Mouse (Mus musculus): Measurements from ENCODE around the gene Syde2. TPM values are rescaled to one million over a fixed set of nuclear protein-coding genes. Genes with fewer than 3 reads are reported as not detected.
"Not testable (repeated sequence)": the region's sequence is repeated elsewhere in the genome, so short reads cannot be mapped to it uniquely, and the experiment has no call there.

The Syde2 gene
- polyA plus RNA-seq, 1 experiment from 2014 or later, result 1.1 TPM

DNA sequence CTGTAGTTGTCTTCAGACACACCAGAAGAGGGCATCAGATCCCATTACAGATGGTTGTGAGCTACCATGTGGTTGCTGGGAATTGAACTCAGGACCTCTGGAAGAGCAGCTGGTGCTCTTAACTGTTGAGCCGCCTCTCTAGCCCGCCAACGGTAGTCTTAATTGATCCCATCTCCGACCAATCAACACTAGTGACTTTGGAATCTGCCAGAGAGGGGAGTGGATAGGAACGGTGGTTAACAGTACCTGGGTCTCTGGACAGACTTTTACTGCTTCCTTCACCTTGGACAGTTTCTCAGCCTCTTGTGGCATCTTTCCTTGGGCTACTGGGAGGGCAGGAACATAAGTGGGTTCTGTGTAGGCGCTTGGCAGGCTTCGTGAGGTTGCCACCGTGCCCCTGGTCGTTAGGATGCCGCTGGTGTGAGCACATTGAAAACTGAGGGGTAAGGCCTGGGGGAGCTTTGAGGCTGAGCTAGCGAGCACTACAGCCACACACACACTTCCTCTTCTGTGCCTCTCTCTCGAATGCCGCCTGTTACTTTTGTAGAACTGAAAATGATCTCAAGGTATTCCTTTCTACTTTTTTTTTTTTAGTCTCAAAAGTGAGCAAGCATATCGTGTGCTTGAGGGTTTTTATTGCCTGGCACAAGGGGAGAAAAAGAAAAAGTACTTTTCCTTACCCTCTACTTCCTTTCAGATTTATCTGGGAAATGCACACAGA, 6.0 kb downstream of the Syde2 start:
- Histone ChIP-seq H3K27ac (ENCODE audit: low read depth, low read length) (no peak overlapping the region), H3K4me3 (ENCODE audit: low read depth, low read length) (no peak overlapping the region), H3K27me3 (ENCODE audit: control insufficient read depth, insufficient read depth, low read length) (peaks cover 3% of the 10 kb centered on the region), H3K9me3 (ENCODE audit: control insufficient read depth, low read length) (no peaks in the 10 kb centered on the region), H3K36me3 (ENCODE audit: control insufficient read depth, insufficient read depth, low read length) (no peaks in the 10 kb centered on the region; the same call in 1 of the 2 replicates), H3K4me1 (ENCODE audit: control insufficient read depth, insufficient read depth, low read length) (peaks cover 3% of the 10 kb centered on the region), H3K9ac (ENCODE audit: low read length) (no peak overlapping the region), H3K4me2 (ENCODE audit: low read depth) (no peak overlapping the region)
- no peak for ATAC-seq (ENCODE audit: insufficient read depth, low FRiP score, low TSS enrichment)
- WGBS, result 90% methylated on average over 14 of the region's 14 CpGs
- DNase-seq (ENCODE audit: low spot score), result no peak

DNA sequence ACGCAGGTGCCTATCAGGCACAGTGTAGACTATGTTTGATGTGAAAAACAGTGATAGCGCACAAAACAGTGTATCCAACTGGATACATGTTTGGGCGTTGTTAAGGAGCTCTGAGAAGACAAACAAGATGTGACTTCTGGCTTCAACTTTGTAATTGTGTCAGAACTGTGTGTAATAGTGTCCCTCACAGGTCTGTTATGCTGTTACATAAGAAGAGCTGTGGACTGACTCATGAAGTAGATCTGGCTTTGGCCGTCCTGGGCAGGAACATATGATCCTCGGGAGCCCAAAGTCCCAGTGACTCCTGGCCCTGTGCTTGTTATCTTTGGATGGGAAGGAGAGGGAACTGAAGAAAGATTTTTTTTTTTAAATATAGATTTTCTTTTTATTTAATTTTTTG, 7.8 kb downstream of the Syde2 start:
- no peak overlapping the region for H3K4me3 ChIP-seq (ENCODE audit: low read depth, low read length)
- H3K4me1 ChIP-seq (ENCODE audit: control insufficient read depth, insufficient read depth, low read length), result no peaks in the 10 kb centered on the region
- DNase-seq (ENCODE audit: low spot score), result no peak
- no peak overlapping the region for H3K4me2 ChIP-seq (ENCODE audit: low read depth)
- no peaks in the 10 kb centered on the region; the same call in 1 of the 2 replicates for H3K36me3 ChIP-seq (ENCODE audit: control insufficient read depth, insufficient read depth, low read length)
- no peak overlapping the region for H3K27ac ChIP-seq (ENCODE audit: low read depth, low read length)
- no peak overlapping the region for H3K9ac ChIP-seq (ENCODE audit: low read length)
- WGBS, result 92% methylated on average over 5 of the region's 5 CpGs
- no peak for ATAC-seq (ENCODE audit: insufficient read depth, low FRiP score, low TSS enrichment)
- H3K27me3 ChIP-seq (ENCODE audit: control insufficient read depth, insufficient read depth, low read length), result no peaks in the 10 kb centered on the region
- H3K9me3 ChIP-seq (ENCODE audit: control insufficient read depth, low read length), result no peaks in the 10 kb centered on the region

DNA sequence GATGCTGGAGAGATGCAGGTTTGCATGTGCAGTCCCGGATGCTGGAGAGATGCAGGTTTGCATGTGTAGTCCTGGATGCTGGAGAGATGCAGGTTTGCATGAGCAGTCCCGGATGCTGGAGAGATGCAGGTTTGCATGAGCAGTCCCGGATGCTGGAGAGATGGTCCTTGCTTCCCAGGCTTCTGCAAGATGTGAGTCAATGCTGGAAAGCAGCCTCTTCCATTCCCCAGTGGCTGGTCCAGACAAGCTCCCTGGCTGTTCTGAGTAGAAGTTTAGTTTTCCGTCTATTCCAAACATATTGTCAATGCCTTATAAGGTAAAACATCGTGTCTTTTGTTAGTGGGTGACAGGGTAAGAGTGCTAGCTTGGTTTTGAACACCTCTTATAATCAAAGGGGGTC, 8.9 kb downstream of the Syde2 start:
- not testable (repeated sequence) for H3K4me3 ChIP-seq (ENCODE audit: low read depth, low read length); H3K4me1 ChIP-seq (ENCODE audit: control insufficient read depth, insufficient read depth, low read length); H3K27ac ChIP-seq (ENCODE audit: low read depth, low read length); H3K9me3 ChIP-seq (ENCODE audit: control insufficient read depth, low read length); ATAC-seq (ENCODE audit: insufficient read depth, low FRiP score, low TSS enrichment); H3K9ac ChIP-seq (ENCODE audit: low read length); H3K27me3 ChIP-seq (ENCODE audit: control insufficient read depth, insufficient read depth, low read length); H3K4me2 ChIP-seq (ENCODE audit: low read depth); H3K36me3 ChIP-seq (ENCODE audit: control insufficient read depth, insufficient read depth, low read length); DNase-seq (ENCODE audit: low spot score)
- 81% methylated on average over 4 of the region's 5 CpGs for WGBS

DNA sequence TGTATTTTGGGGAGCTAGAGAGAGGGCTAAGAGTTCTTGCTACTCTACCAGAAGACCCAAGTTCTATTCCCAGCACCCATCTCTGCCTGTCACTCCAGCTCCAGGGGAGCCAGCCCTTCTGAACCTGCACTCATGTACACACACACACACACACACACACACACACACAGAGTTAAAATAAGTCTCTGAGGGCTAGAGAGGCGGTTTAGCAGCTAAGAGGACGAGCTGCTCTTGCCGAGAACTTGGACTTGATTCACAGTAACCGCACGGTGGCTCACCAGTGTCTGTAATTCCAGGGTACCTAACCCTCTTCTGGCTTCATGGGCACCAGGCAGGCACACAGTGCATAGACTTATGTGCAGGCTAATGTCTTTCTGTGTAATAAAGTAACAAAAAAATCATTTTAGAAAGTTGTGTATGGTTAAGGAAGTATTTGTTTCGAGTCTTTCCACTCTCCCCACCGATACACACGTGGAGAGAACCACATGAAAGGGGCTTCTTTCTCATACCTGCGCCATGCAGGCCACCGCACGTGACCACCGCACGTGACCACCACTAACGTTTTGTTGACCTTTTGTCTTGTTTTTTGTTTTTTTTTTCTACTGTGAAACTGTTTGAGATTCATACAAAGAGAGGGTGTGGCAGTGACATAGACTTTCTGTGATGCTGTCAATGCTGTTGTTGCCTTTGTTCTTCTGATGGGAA, 16.8 kb downstream of the Syde2 start:
- Histone ChIP-seq H3K4me1 (ENCODE audit: control insufficient read depth, insufficient read depth, low read length) (no peaks in the 10 kb centered on the region), H3K27ac (ENCODE audit: low read depth, low read length) (no peak overlapping the region), H3K4me2 (ENCODE audit: low read depth) (no peak overlapping the region), H3K9ac (ENCODE audit: low read length) (no peak overlapping the region), H3K36me3 (ENCODE audit: control insufficient read depth, insufficient read depth, low read length) (no peaks in the 10 kb centered on the region), H3K4me3 (ENCODE audit: low read depth, low read length) (no peak overlapping the region), H3K27me3 (ENCODE audit: control insufficient read depth, insufficient read depth, low read length) (no peaks in the 10 kb centered on the region), H3K9me3 (ENCODE audit: control insufficient read depth, low read length) (no peaks in the 10 kb centered on the region)
- no peak for DNase-seq (ENCODE audit: low spot score)
- no peak for ATAC-seq (ENCODE audit: insufficient read depth, low FRiP score, low TSS enrichment)
- WGBS, result 95% methylated on average over 14 of the region's 14 CpGs

DNA sequence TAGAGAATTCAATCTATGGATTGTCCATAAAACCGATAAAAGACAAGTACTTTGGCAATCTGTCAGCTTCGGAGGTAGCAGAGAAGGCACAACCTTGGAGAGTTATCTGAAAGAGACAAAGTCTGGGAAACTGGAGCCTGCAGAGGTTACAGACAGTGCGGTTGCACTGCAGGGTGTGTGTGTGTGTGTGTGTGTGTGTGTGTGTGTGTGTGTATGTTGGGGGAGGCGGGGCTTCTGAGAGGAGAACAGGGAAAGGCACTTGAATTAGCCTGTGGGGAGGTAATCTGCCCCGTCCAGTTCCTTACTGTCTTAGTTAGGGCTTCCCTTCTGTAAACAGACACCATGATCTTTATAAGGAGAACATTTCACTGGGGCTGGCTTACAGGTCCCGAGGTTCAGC, 20.2 kb downstream of the Syde2 start:
- 91% methylated on average over 6 of the region's 6 CpGs for WGBS
- no peaks in the 10 kb centered on the region for H3K9me3 ChIP-seq (ENCODE audit: control insufficient read depth, low read length)
- H3K4me1 ChIP-seq (ENCODE audit: control insufficient read depth, insufficient read depth, low read length), result no peaks in the 10 kb centered on the region
- H3K36me3 ChIP-seq (ENCODE audit: control insufficient read depth, insufficient read depth, low read length), result no peaks in the 10 kb centered on the region
- DNase-seq (ENCODE audit: low spot score), result no peak
- H3K27me3 ChIP-seq (ENCODE audit: control insufficient read depth, insufficient read depth, low read length), result no peaks in the 10 kb centered on the region
- H3K4me2 ChIP-seq (ENCODE audit: low read depth), result no peak overlapping the region
- no peak overlapping the region for H3K9ac ChIP-seq (ENCODE audit: low read length)
- H3K4me3 ChIP-seq (ENCODE audit: low read depth, low read length), result no peak overlapping the region
- no peak for ATAC-seq (ENCODE audit: insufficient read depth, low FRiP score, low TSS enrichment)
- H3K27ac ChIP-seq (ENCODE audit: low read depth, low read length), result no peak overlapping the region

DNA sequence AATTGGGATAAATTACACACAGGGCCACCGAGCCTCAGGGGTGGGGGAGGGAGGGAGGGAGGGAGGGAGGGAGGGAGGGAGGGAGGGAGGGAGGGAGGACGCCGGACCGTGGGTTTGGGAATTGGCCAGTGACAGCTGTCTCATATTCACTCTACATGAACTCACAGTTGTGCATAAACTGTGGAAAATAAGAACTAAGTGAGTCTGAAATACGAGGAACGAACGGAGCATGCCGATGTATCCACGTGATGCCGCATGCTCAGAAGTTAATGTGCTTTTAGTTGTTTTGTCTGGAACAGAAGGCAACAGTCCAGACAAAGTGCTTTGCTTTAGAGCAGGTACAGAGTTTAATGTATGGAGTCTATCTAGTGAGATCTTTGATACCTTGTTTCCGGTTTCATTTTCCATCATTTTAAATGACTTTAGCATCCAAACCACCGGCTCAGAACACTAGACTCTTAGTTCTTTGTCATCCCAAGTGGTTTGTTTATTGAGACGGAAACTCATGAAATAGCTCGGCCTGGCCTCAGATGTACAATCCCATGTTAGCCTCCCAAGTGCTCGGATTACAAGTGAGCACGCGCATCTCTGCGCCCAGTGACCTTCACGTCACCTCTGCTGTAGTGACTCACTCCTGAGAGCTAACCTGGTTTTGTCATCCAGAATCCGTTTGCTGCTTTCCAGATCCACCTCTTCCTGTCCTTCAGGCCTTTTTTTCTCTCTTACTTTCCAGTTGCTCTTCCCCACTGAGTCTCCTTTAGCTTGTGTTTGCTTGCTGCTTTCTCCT, 22.4 kb downstream of the Syde2 start:
- Histone ChIP-seq H3K9me3 (ENCODE audit: control insufficient read depth, low read length) (no peaks in the 10 kb centered on the region), H3K27me3 (ENCODE audit: control insufficient read depth, insufficient read depth, low read length) (no peaks in the 10 kb centered on the region), H3K4me3 (ENCODE audit: low read depth, low read length) (no peak overlapping the region), H3K9ac (ENCODE audit: low read length) (no peak overlapping the region), H3K36me3 (ENCODE audit: control insufficient read depth, insufficient read depth, low read length) (no peaks in the 10 kb centered on the region), H3K4me2 (ENCODE audit: low read depth) (no peak overlapping the region), H3K4me1 (ENCODE audit: control insufficient read depth, insufficient read depth, low read length) (no peaks in the 10 kb centered on the region), H3K27ac (ENCODE audit: low read depth, low read length) (no peak overlapping the region)
- DNase-seq (ENCODE audit: low spot score) (no peak), ATAC-seq (ENCODE audit: insufficient read depth, low FRiP score, low TSS enrichment) (no peak)
- 76% methylated on average over 19 of the region's 20 CpGs for WGBS

DNA sequence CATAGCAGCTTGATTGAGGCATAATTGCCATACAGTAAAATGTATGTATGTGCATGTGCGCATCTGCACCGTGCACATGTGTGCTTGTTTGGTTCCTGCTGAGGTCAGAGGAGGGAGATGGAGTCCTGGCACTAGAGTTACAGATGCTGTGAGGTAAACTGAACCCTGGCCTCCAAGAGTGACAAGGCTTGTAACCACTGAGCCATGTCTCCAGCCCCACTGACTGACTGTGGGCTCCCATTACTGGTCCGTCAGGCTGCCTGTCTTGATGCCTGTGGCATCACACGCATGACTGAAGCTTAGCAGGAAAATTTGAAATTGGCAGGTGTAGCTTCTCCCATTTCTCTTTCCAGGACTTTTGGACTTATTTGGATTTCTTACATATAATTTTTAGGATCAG, 23.1 kb downstream of the Syde2 start:
- 85% methylated on average over 4 of the region's 4 CpGs for WGBS
- Histone ChIP-seq H3K9ac (ENCODE audit: low read length) (no peak overlapping the region), H3K4me1 (ENCODE audit: control insufficient read depth, insufficient read depth, low read length) (no peaks in the 10 kb centered on the region), H3K27me3 (ENCODE audit: control insufficient read depth, insufficient read depth, low read length) (no peaks in the 10 kb centered on the region), H3K4me2 (ENCODE audit: low read depth) (no peak overlapping the region), H3K36me3 (ENCODE audit: control insufficient read depth, insufficient read depth, low read length) (no peaks in the 10 kb centered on the region), H3K4me3 (ENCODE audit: low read depth, low read length) (no peak overlapping the region), H3K27ac (ENCODE audit: low read depth, low read length) (no peak overlapping the region), H3K9me3 (ENCODE audit: control insufficient read depth, low read length) (no peaks in the 10 kb centered on the region)
- DNase-seq (ENCODE audit: low spot score), result no peak
- no peak for ATAC-seq (ENCODE audit: insufficient read depth, low FRiP score, low TSS enrichment)

DNA sequence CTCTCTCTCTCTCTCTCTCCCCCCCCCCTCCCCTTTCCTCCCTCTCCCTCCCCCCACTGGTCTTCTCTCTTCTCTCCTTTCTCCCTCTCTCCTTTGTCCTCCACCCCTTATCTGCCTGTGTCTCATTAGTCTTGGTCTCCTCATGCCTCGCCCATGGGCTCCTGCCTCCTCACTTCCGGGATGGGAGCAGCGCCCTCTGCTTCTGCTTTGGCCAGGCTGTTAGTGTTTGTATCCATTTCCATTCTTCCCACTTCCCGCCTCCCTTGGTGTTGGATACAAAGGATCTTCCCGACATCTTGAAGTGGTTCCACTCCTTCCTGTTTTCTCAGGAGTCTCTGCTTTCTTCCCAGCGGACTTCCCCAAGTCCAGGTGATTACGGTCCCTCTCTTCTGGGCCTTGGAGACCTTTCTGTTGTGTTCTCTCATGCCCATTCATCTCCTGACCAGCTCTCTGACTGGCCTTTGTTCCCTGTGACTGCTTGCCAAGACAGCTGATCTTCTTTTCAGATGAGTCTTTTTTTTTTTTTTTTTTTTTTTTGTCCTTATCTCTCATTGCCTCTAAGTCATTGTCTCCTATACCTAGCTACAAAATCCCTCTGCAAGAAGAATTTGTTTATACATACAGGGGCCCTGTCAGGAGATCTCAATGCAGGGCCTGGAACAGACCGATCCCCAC, 24.0 kb downstream of the Syde2 start:
- Histone ChIP-seq H3K4me1 (ENCODE audit: control insufficient read depth, insufficient read depth, low read length) (no peaks in the 10 kb centered on the region), H3K9ac (ENCODE audit: low read length) (no peak overlapping the region), H3K36me3 (ENCODE audit: control insufficient read depth, insufficient read depth, low read length) (no peaks in the 10 kb centered on the region), H3K27ac (ENCODE audit: low read depth, low read length) (no peak overlapping the region), H3K4me2 (ENCODE audit: low read depth) (no peak overlapping the region), H3K27me3 (ENCODE audit: control insufficient read depth, insufficient read depth, low read length) (no peaks in the 10 kb centered on the region), H3K9me3 (ENCODE audit: control insufficient read depth, low read length) (no peaks in the 10 kb centered on the region), H3K4me3 (ENCODE audit: low read depth, low read length) (no peak overlapping the region)
- no peak for ATAC-seq (ENCODE audit: insufficient read depth, low FRiP score, low TSS enrichment)
- 78% methylated on average over 8 of the region's 8 CpGs for WGBS
- DNase-seq (ENCODE audit: low spot score), result no peak

Measured in neural tube, embryonic 11.5 days (tissue).